Mouse (Mus musculus): ENCODE measurements at regions not wholly inside any gene's neighbourhood (a gene's known extent, or its start where the extent isn't known, plus 50 kb on each side); places are given as distances from the start of the nearest gene placed in this dataset.

- no peak overlapping the region for H3K4me3 ChIP-seq
- peaks cover 65% of the 10 kb centered on the region for H3K4me1 ChIP-seq
- H3K9me3 ChIP-seq (replicated peaks), result no peaks in the 10 kb centered on the region
- WGBS, result 24% methylated on average over 8 of the region's 8 CpGs
- H3K27me3 ChIP-seq (ENCODE audit: low read depth, poor library complexity, severe bottlenecking), result peaks cover 90% of the 10 kb centered on the region
- no peak for DNase-seq (ENCODE audit: low spot score)
- H3K36me3 ChIP-seq, result no peaks in the 10 kb centered on the region
- peak overlapping the region; percentile 11; the same call in 1 of the 2 replicates for H3K27ac ChIP-seq
Observed at GRCm38 (mm10) chr19:60148313-60148965, 78.1 kb downstream of the Fam204a start.

GRCm38 (mm10) chr19:60146451-60147190 is 79.9 kb downstream of the Fam204a start:
- peaks cover 59% of the 10 kb centered on the region for H3K4me1 ChIP-seq
- no peaks in the 10 kb centered on the region for H3K9me3 ChIP-seq (replicated peaks)
- WGBS, result 58% methylated on average over 10 of the region's 10 CpGs
- DNase-seq (ENCODE audit: low spot score), result no peak
- no peak overlapping the region for H3K27ac ChIP-seq
- no peaks in the 10 kb centered on the region for H3K36me3 ChIP-seq
- peaks cover 88% of the 10 kb centered on the region for H3K27me3 ChIP-seq (ENCODE audit: low read depth, poor library complexity, severe bottlenecking)
- no peak overlapping the region for H3K4me3 ChIP-seq

- Histone ChIP-seq H3K9me3 (replicated peaks) (no peaks in the 10 kb centered on the region), H3K36me3 (no peaks in the 10 kb centered on the region), H3K27ac (no peak overlapping the region), H3K4me1 (peaks cover 51% of the 10 kb centered on the region), H3K4me3 (no peak overlapping the region), H3K27me3 (ENCODE audit: low read depth, poor library complexity, severe bottlenecking) (peaks cover 83% of the 10 kb centered on the region)
- 84% methylated on average over 5 of the region's 5 CpGs for WGBS
- no peak for DNase-seq (ENCODE audit: low spot score)
Observed at GRCm38 (mm10) chr19:60145242-60145641, 81.3 kb downstream of the Fam204a start.

GRCm38 (mm10) chr19:60144336-60144989 is 82.0 kb downstream of the Fam204a start:
- H3K9me3 ChIP-seq (replicated peaks), result no peaks in the 10 kb centered on the region
- H3K4me1 ChIP-seq, result peaks cover 44% of the 10 kb centered on the region
- H3K27ac ChIP-seq, result peak overlapping the region; percentile 25; the same call in 1 of the 2 replicates
- peaks cover 83% of the 10 kb centered on the region for H3K27me3 ChIP-seq (ENCODE audit: low read depth, poor library complexity, severe bottlenecking)
- DNase-seq (ENCODE audit: low spot score), result peak; percentile 92
- 11% methylated on average over 20 of the region's 20 CpGs for WGBS
- H3K36me3 ChIP-seq, result no peaks in the 10 kb centered on the region
- H3K4me3 ChIP-seq, result peak overlapping the region; percentile 40

- Histone ChIP-seq H3K4me3 (no peak overlapping the region), H3K27ac (no peak overlapping the region), H3K27me3 (ENCODE audit: low read depth, poor library complexity, severe bottlenecking) (peaks cover 71% of the 10 kb centered on the region), H3K4me1 (peaks cover 5% of the 10 kb centered on the region; the same call in 1 of the 2 replicates), H3K9me3 (replicated peaks) (no peaks in the 10 kb centered on the region), H3K36me3 (no peaks in the 10 kb centered on the region)
- no peak for DNase-seq (ENCODE audit: low spot score)
- WGBS, result 44% methylated on average over 2 of the region's 2 CpGs
Observed at GRCm38 (mm10) chr19:60138881-60139280, 87.6 kb downstream of the Fam204a start.

- Histone ChIP-seq H3K4me3 (no peak overlapping the region), H3K9me3 (replicated peaks) (no peaks in the 10 kb centered on the region), H3K27ac (no peak overlapping the region), H3K4me1 (no peaks in the 10 kb centered on the region), H3K27me3 (ENCODE audit: low read depth, poor library complexity, severe bottlenecking) (peaks cover 55% of the 10 kb centered on the region), H3K36me3 (no peaks in the 10 kb centered on the region)
- no peak for DNase-seq (ENCODE audit: low spot score)
- 80% methylated on average over 1 of the region's 1 CpGs for WGBS
Observed at GRCm38 (mm10) chr19:60136491-60136890, 90.0 kb downstream of the Fam204a start.

GRCm38 (mm10) chr19:60134447-60135328 is 91.8 kb downstream of the Fam204a start:
- WGBS, result 77% methylated on average over 4 of the region's 4 CpGs
- Histone ChIP-seq H3K27me3 (ENCODE audit: low read depth, poor library complexity, severe bottlenecking) (peaks cover 42% of the 10 kb centered on the region), H3K36me3 (no peaks in the 10 kb centered on the region), H3K27ac (no peak overlapping the region), H3K4me1 (no peaks in the 10 kb centered on the region), H3K9me3 (replicated peaks) (no peaks in the 10 kb centered on the region), H3K4me3 (no peak overlapping the region)
- DNase-seq (ENCODE audit: low spot score), result no peak

- H3K27ac ChIP-seq, result no peak overlapping the region
- WGBS, result 91% methylated on average over 2 of the region's 2 CpGs
- DNase-seq (ENCODE audit: low spot score), result no peak
- no peaks in the 10 kb centered on the region for H3K4me1 ChIP-seq
- H3K4me3 ChIP-seq, result no peak overlapping the region
- H3K36me3 ChIP-seq, result no peaks in the 10 kb centered on the region
- H3K9me3 ChIP-seq (replicated peaks), result no peaks in the 10 kb centered on the region
- H3K27me3 ChIP-seq (ENCODE audit: low read depth, poor library complexity, severe bottlenecking), result peaks cover 12% of the 10 kb centered on the region
Observed at GRCm38 (mm10) chr19:60129635-60130034, 96.9 kb downstream of the Fam204a start.

- H3K27me3 ChIP-seq (ENCODE audit: low read depth, poor library complexity, severe bottlenecking), result peaks cover 7% of the 10 kb centered on the region; the same call in 1 of the 2 replicates
- H3K36me3 ChIP-seq, result no peaks in the 10 kb centered on the region
- DNase-seq (ENCODE audit: low spot score), result no peak
- H3K4me3 ChIP-seq, result no peak overlapping the region
- peaks cover 24% of the 10 kb centered on the region for H3K4me1 ChIP-seq
- WGBS, result 89% methylated on average over 2 of the region's 2 CpGs
- H3K27ac ChIP-seq, result no peak overlapping the region
- no peaks in the 10 kb centered on the region for H3K9me3 ChIP-seq (replicated peaks)
Observed at GRCm38 (mm10) chr19:60124638-60125037, 101.9 kb downstream of the Fam204a start.

GRCm38 (mm10) chr19:60120917-60121316 is 105.6 kb downstream of the Fam204a start:
- 71% methylated on average over 5 of the region's 5 CpGs for WGBS
- H3K4me1 ChIP-seq, result peaks cover 44% of the 10 kb centered on the region
- no peak overlapping the region for H3K27ac ChIP-seq
- no peaks in the 10 kb centered on the region for H3K36me3 ChIP-seq
- H3K9me3 ChIP-seq (replicated peaks), result no peaks in the 10 kb centered on the region
- H3K27me3 ChIP-seq (ENCODE audit: low read depth, poor library complexity, severe bottlenecking), result peaks cover 5% of the 10 kb centered on the region; the same call in 1 of the 2 replicates
- no peak overlapping the region for H3K4me3 ChIP-seq
- DNase-seq (ENCODE audit: low spot score), result no peak

- H3K36me3 ChIP-seq, result no peaks in the 10 kb centered on the region
- WGBS, result 2% methylated on average over 1 of the region's 1 CpGs
- H3K9me3 ChIP-seq (replicated peaks), result no peaks in the 10 kb centered on the region
- H3K4me3 ChIP-seq, result no peak overlapping the region
- peaks cover 45% of the 10 kb centered on the region for H3K4me1 ChIP-seq
- no peak for DNase-seq (ENCODE audit: low spot score)
- H3K27ac ChIP-seq, result 0 out of 2 replicates have a peak overlapping the region, but pooled peaks have one; percentile 21
- 0 out of 2 replicates have a peak, but pooled peaks cover 5% of the 10 kb centered on the region for H3K27me3 ChIP-seq (ENCODE audit: low read depth, poor library complexity, severe bottlenecking)
Observed at GRCm38 (mm10) chr19:60119051-60119450, 107.5 kb downstream of the Fam204a start.

GRCm38 (mm10) chr19:60113666-60114388 is 112.7 kb downstream of the Fam204a start:
- Histone ChIP-seq H3K27me3 (ENCODE audit: low read depth, poor library complexity, severe bottlenecking) (0 out of 2 replicates have a peak, but pooled peaks cover 3% of the 10 kb centered on the region), H3K9me3 (replicated peaks) (no peaks in the 10 kb centered on the region), H3K27ac (0 out of 2 replicates have a peak overlapping the region, but pooled peaks have one; percentile 5), H3K36me3 (no peaks in the 10 kb centered on the region), H3K4me1 (peaks cover 24% of the 10 kb centered on the region), H3K4me3 (no peak overlapping the region)
- peak; percentile 43 for DNase-seq (ENCODE audit: low spot score)
- WGBS, result 53% methylated on average over 7 of the region's 7 CpGs

All from limb, embryonic 10.5 days (tissue).